Mouse (Mus musculus) bone marrow, adult 2 months (tissue): Measurements from ENCODE around the gene Ewsr1. TPM values are rescaled to one million over a fixed set of nuclear protein-coding genes. Genes with fewer than 3 reads are reported as not detected.

ENCODE experiments used
- H3K27ac ChIP-seq: fragments of 200-500 bp; 2 replicates; pipeline ENCODE4 v1.5.1; 2012; ENCODE audit warnings: low read depth, mild to moderate bottlenecking, control low read depth, inconsistent platforms, low read length; ENCODE audit not compliant: control insufficient read depth, poor library complexity, insufficient read depth
- H3K4me1 ChIP-seq: fragments of 200-500 bp; 2 replicates; pipeline ENCODE4 v1.6.1; 2011; ENCODE audit warnings: low read length; ENCODE audit not compliant: control insufficient read depth, insufficient read depth
- H3K4me3 ChIP-seq: fragments of 200-500 bp; replicated peaks from 2 replicates; pipeline ENCODE3; 2011; ENCODE audit warnings: mild to moderate bottlenecking, low read depth, low read length, control low read depth; ENCODE audit not compliant: control insufficient read depth
- CTCF ChIP-seq: fragments of 200-500 bp; IDR thresholded peaks from 2 replicates; pipeline ENCODE4 v1.5.1; 2011; ENCODE audit warnings: low read length, control low read depth; ENCODE audit not compliant: control insufficient read depth, insufficient read depth
- POLR2A ChIP-seq: fragments of 200-500 bp; IDR thresholded peaks from 2 replicates; pipeline ENCODE4 v1.6.1; 2011; ENCODE audit warnings: low read depth, mild to moderate bottlenecking, control low read depth, low read length, borderline replicate concordance; ENCODE audit not compliant: control insufficient read depth
- WGBS: fragments of 180-500 bp; shearing (Covaris S2); methylation state at CpG from one replicate; pipeline ENCODE4 v1.1.7; 2018; 5-methylcytosine and 5-hydroxymethylcytosine counted together
- polyA plus RNA-seq: library from polyadenylated mRNA; stranded (reverse); fragments of >200 nt; gene quantifications from 2 replicates; pipeline ENCODE4 v1.2.4, GENCODE M21; 2011; ENCODE audit warnings: low replicate concordance; ENCODE audit not compliant: missing spikeins, insufficient read depth, insufficient read length

Gene Ewsr1
- polyA plus RNA-seq, 1 experiment, result 464 TPM

DNA sequence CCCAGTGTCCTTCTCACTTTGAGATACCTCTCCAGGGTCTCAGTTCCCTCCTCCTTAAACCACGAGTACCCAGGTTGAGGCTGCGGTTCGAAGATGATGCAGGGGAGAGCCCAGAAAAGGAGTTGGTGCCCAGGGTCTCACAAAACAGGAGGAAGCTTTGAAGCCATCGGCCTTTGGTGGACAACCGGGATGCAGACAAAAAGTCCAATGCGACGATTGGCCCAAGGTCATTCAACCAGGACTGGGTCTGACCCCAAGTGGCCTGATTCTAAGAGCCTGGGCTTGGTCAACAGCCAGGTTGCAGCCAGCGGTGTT, 41.6 kb downstream of the Ewsr1 start:
- no peak overlapping the region for H3K27ac ChIP-seq
- H3K4me3 ChIP-seq, result no peak overlapping the region
- H3K4me1 ChIP-seq, result no peaks in the 10 kb centered on the region; the same call in 1 of the 2 replicates
- 26% methylated on average over 8 of the region's 8 CpGs for WGBS
- TF ChIP-seq CTCF, result no peak
- TF ChIP-seq POLR2A, result no peak

DNA sequence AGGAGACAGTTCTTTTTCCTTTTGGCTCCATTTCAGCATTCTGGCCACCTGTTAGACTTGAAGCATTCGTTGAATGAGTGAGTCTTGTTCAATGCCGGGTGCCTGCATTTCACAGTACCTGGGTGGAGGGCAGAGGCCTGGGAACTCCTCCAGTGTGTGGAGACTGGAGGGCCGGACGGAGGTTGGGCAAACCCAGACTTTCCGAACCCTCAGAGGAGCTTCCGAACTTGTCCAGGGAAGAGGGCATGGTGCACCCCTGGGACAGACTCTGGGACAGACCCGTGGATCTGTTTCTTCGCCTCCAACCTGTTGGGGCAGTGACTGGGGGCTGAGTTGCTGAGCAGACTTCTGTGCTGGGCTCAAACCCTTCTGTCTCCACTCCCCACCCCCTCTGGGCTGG, 42.0 kb downstream of the Ewsr1 start:
- no peak overlapping the region for H3K4me3 ChIP-seq
- TF ChIP-seq CTCF (no peak), POLR2A (no peak)
- H3K4me1 ChIP-seq, result no peaks in the 10 kb centered on the region; the same call in 1 of the 2 replicates
- WGBS, result 72% methylated on average over 8 of the region's 8 CpGs
- no peak overlapping the region for H3K27ac ChIP-seq

DNA sequence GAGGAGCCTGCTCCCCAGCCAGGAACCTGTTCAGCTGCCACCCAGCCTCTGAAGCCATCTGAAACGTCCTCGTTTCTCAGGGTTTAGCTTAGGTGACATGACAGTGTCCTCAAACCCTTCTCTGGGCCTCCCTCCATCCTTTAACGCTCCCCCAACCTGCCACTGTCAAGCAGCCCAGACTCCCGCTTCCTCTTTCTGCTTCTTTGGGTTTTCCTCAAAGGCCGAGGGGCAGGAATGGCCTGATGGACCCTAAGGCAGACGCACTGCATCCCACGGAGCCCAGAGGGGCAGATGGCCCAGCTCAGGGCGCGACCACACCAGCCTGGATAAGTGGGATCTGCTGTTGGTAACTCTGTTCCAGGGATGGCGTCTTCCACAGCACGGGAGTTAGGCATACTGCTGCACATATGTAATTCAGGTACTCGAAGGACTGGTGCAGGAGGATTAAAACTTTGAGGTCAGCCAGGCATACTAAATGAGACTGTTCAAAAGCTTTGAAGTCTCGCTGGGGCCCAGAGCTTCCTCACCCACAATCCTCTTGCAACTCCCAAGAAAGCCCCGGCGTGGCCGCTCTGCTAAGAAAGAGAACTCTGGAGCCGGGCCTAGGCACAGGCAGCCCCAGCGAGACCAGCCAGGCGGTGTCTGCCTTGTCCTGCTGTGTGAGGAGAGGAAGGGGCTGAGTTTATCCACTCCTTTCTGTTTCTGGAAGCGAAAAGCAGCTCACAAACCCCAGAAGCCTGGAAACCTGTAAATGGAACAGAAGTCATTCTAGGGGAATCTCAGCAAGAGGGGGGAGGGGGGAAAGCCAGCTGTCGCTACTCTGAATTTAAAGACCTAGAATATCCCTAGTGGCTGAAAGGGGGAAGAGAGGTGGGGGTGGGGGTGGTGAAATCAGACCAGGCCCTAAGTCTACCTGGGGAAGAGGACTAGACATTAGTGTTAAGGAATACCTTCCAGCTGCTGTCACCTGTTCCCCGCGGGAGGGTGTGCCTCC, 42.8 kb downstream of the Ewsr1 start:
- H3K4me3 ChIP-seq, result no peak overlapping the region
- no peaks in the 10 kb centered on the region; the same call in 1 of the 2 replicates for H3K4me1 ChIP-seq
- H3K27ac ChIP-seq, result no peak overlapping the region
- WGBS, result 52% methylated on average over 23 of the region's 23 CpGs
- no peak for TF ChIP-seq CTCF
- no peak for TF ChIP-seq POLR2A

DNA sequence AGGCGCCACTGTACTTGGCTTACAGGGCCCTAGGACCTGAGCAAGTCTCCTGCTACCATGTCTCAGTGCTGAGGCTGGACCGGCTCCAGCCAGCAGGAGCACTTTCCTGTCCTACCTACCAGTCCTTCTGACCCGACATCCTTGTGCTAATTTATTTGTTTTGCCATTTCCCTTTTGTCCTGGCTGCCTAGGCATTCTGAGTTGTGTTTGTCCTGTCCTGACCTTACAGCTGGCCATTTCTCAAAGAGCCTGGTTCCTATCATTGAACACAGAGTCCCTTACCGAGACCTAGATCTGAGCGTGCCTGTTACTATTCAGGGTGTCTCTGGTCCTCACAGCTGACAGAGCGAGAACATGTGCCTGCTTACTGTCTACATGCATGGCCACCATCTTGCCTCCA, 44.2 kb downstream of the Ewsr1 start:
- no peak overlapping the region for H3K4me3 ChIP-seq
- TF ChIP-seq CTCF (no peak), POLR2A (no peak)
- no peaks in the 10 kb centered on the region; the same call in 1 of the 2 replicates for H3K4me1 ChIP-seq
- H3K27ac ChIP-seq, result no peak overlapping the region
- 83% methylated on average over 6 of the region's 6 CpGs for WGBS

DNA sequence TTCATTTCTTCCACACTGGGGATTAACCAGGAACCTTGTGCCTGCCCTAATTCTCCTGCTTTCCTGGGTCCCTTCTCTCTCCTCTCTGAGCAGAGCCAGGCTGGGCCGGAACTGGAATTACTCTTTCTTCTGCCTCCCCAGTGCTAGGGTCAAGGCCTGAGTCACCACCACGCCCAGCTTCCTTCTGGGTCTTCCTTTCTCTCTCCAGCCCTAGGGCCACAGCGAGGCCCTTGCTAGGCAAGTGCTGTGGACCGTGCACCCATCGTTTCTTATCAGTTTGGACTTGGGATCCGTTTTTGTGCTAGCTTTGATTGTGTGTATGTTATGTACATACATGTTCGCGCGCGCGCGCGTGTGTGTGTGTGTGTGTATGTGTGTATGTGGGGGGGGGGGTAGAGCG, 44.9 kb downstream of the Ewsr1 start:
- Histone ChIP-seq H3K4me3 (no peak overlapping the region), H3K27ac (no peak overlapping the region), H3K4me1 (no peaks in the 10 kb centered on the region; the same call in 1 of the 2 replicates)
- 89% methylated on average over 14 of the region's 14 CpGs for WGBS
- TF ChIP-seq CTCF, result no peak
- TF ChIP-seq POLR2A, result no peak

DNA sequence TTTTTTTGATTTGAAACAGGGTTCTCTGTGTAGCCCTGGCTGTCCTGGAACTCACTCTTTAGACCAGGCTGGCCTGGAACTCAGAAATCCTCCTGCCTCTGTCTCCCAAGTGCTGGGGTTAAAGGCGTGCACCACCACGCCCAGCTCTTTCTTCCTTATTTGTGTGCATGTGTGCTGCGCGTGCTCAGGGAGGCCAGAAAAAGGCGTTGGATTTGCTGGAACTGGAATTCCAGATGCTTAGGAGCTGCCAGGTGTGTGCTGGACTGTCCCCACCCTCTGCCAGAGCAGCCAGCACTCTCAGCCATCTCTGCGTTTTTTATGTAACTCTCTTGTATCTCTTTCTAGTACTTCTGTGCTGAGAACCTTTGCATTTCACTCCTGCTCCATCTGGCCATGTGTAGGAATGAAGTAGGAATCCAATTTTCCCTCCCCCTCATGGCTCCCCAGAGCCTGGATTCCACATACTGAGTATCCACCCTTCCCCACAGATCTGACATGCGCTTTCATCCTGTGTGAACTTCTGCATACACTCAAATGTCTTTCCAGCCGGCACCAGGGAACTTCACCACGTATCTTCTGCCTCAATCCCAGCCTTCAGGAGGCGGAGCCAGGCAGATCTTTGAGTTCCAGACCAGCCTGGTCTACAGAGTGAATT, 46.7 kb downstream of the Ewsr1 start:
- Histone ChIP-seq H3K4me1 (no peaks in the 10 kb centered on the region; the same call in 1 of the 2 replicates), H3K4me3 (no peak overlapping the region), H3K27ac (no peak overlapping the region; the same call in 1 of the 2 replicates)
- 77% methylated on average over 10 of the region's 10 CpGs for WGBS
- TF ChIP-seq CTCF (no peak), POLR2A (no peak)

DNA sequence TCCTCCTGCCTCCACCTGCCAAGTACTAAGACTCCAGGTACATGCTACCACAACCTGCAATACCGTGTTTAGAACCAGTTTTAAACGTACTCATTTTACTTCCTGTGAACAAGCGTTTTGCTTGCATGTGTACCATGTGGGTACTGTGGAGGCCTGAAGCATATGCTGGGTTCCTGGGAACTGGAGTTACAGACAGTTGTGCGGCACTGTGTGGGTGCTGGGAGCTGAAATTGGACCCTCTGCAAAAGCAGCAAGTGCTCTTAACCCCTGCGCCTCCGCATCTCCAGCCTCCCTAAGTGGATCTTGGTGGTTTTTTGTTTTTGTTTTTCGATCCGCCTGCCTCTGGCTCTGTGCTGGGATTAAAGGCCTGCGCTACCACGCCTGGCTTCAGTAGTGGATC, 47.4 kb downstream of the Ewsr1 start:
- Histone ChIP-seq H3K4me1 (no peaks in the 10 kb centered on the region; the same call in 1 of the 2 replicates), H3K27ac (no peak overlapping the region), H3K4me3 (no peak overlapping the region)
- no peak for TF ChIP-seq CTCF
- no peak for TF ChIP-seq POLR2A
- WGBS, result 82% methylated on average over 10 of the region's 10 CpGs

DNA sequence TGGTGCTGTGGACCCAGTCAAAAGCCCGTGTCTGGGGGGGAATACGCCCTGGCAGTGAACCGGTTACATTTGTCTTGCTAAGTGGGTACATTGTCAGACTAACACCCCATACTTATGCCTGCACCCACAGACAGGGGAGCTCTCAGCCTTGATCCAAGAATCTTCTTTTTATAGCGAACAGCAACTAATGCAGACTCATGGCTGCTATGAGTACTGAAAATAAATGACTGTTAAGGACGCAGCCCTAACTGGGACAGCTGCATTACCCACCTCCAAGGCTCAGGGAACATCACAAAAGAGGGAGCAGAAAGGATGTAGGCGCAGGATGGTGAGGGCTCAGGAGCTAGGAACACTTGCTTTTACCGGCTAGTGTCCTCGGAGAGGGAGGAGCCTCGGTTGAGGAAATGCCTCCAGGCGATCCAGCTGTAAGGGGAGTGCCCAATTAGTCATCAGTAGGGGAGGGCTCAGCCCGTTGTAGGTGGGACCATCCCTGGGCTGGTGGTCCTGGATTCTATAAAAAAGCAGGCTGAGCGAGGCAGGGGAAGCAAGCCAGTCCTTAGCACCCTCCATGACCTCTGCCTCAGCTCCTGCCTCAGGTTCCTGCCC, 52.6 kb downstream of the Ewsr1 start:
- Histone ChIP-seq H3K4me3 (no peak overlapping the region), H3K4me1 (peaks cover 2% of the 10 kb centered on the region; the same call in 1 of the 2 replicates), H3K27ac (no peak overlapping the region)
- WGBS, result 56% methylated on average over 12 of the region's 12 CpGs
- no peak for TF ChIP-seq POLR2A
